Mouse (Mus musculus) adrenal gland, adult (tissue): ENCODE measurements around the gene Actr6.
A peak's percentile ranks its signal among the peaks of the same experiment; 100 is the strongest.

Experiments
- DNase-seq, 2 experiments: peaks; one replicate each; pipeline ENCODE4 v3.0.0; 2022 to 2023; ENCODE audit warnings: low spot score in 1 of 2; ENCODE audit not compliant: inconsistent age in 2 of 2

Gene Actr6

GRCm38 (mm10) chr10:89732001-89732794, at the start of gene Actr6:
Actr6 (minus strand) TSS chr10:89732295.
- peak; percentile 93 to 98 for DNase-seq

- no peak for DNase-seq
Observed at GRCm38 (mm10) chr10:89776029-89776428, 43.9 kb upstream of the Actr6 start.

GRCm38 (mm10) chr10:89771894-89772293, 39.8 kb upstream of the Actr6 start:
- no peak for DNase-seq

- no peak for DNase-seq
Observed at GRCm38 (mm10) chr10:89769096-89769495, 37.0 kb upstream of the Actr6 start.

- peak in 1 of 2 experiments; percentile 65 for DNase-seq
Observed at GRCm38 (mm10) chr10:89768352-89769020, 36.4 kb upstream of the Actr6 start.

- DNase-seq, result peak in 1 of 2 experiments; percentile 50
Observed at GRCm38 (mm10) chr10:89765790-89766714, 34.0 kb upstream of the Actr6 start.

GRCm38 (mm10) chr10:89764457-89765121, 32.5 kb upstream of the Actr6 start:
- DNase-seq, result peak in 1 of 2 experiments; percentile 31

- DNase-seq, result no peak
Observed at GRCm38 (mm10) chr10:89760772-89761171, 28.7 kb upstream of the Actr6 start.

- no peak for DNase-seq
Observed at GRCm38 (mm10) chr10:89755231-89755630, 23.1 kb upstream of the Actr6 start.

- DNase-seq, result no peak
Observed at GRCm38 (mm10) chr10:89751069-89751468, 19.0 kb upstream of the Actr6 start.

GRCm38 (mm10) chr10:89748619-89749018, 16.5 kb upstream of the Actr6 start:
- DNase-seq, result no peak

- no peak for DNase-seq
Observed at GRCm38 (mm10) chr10:89747911-89748310, 15.8 kb upstream of the Actr6 start.

GRCm38 (mm10) chr10:89747221-89747905, 15.3 kb upstream of the Actr6 start:
- DNase-seq, result peak in 1 of 2 experiments; percentile 73

GRCm38 (mm10) chr10:89746581-89746980, 14.5 kb upstream of the Actr6 start:
- no peak for DNase-seq

- DNase-seq, result no peak
Observed at GRCm38 (mm10) chr10:89745666-89746020, 13.5 kb upstream of the Actr6 start.

GRCm38 (mm10) chr10:89744871-89745665, 13.0 kb upstream of the Actr6 start, which contains the start of gene Uhrf1bp1l:
Uhrf1bp1l (plus strand) TSS chr10:89744991.
- DNase-seq, result peak; percentile 93 to 98

- no peak for DNase-seq
Observed at GRCm38 (mm10) chr10:89744341-89744740, 12.2 kb upstream of the Actr6 start.

GRCm38 (mm10) chr10:89743266-89743665, 11.2 kb upstream of the Actr6 start:
- DNase-seq, result peak; percentile 60 to 81

- DNase-seq, result no peak
Observed at GRCm38 (mm10) chr10:89740995-89741394, 8.9 kb upstream of the Actr6 start.
